Mouse (Mus musculus): ENCODE results near the gene Dennd4b.
"Not testable (repeated sequence)": the region's sequence is repeated elsewhere in the genome, so short reads cannot be mapped to it uniquely, and the experiment has no call there.

Dennd4b gene

GRCm38 (mm10) chr3:90280708-90281107, 15.7 kb downstream of the Dennd4b start:
- no peak for DNase-seq

DNA sequence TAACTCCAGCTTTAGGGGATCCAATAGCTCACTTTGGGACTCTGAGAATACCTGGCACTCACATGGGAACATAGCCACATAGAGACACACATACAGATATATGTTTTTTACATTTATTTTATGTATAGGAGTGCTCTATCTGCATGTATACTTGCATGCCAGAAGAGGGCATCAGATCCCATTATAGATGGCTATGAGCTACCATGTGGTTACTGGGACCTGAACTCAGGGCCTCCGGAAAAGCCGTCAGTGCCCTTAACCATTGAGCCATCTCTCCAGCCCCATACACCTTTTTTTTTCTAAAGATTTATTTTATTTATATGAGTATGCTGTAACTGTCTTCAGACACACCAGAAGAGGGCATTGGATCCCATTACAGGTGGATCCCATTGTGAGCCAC, 19.2 kb downstream of the Dennd4b start:
- no peak for DNase-seq

- not testable (repeated sequence) for DNase-seq
Measured at GRCm38 (mm10) chr3:90289403-90289802, 24.4 kb downstream of the Dennd4b start.

- DNase-seq: no peak
Measured at GRCm38 (mm10) chr3:90290602-90291001, 25.6 kb downstream of the Dennd4b start.

DNA sequence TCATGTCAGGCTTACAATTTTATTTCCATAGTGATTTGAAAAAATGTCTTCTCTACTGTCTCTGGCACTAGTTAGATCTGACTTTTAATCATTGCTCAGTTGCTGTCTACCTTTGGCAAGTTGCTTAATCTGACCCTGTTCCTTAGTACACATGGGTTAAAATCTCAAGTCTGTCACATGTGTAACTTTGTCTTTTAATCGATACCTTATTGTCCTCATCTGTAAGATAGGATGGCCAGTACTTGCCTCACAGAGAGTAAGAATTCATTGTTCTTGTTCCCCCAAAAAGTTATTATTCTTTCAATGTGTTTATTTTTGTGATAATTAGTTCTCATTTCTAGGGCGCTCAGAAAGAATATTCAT, 27.0 kb downstream of the Dennd4b start:
- DNase-seq: no peak

GRCm38 (mm10) chr3:90292345-90293275, 27.6 kb downstream of the Dennd4b start, which contains the start of gene Gatad2b:
Gene Gatad2b, plus strand, starts transcription at chr3:90293178.
- peak; percentile 99 for DNase-seq

GRCm38 (mm10) chr3:90293352-90294063, 28.5 kb downstream of the Dennd4b start:
- DNase-seq: peak; percentile 71

DNA sequence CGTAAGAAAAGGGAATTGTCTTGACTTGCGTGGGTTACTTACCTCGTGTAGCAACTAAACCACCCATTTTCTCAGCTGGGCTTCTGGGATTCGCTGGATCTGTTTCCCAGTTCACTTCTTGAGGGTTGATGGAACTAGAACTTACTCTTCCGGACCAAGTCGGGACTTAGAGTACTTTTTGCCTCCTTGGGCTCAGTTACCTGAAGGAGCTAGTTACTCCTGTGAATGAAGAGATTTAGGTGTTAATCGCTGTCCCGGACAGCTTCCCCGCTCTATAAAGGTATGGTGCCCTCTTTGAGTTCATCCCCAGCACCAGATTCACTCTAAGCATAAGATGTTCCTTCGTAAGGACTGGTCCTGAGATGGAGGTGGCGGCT, 29.1 kb downstream of the Dennd4b start:
- DNase-seq: no peak

DNA sequence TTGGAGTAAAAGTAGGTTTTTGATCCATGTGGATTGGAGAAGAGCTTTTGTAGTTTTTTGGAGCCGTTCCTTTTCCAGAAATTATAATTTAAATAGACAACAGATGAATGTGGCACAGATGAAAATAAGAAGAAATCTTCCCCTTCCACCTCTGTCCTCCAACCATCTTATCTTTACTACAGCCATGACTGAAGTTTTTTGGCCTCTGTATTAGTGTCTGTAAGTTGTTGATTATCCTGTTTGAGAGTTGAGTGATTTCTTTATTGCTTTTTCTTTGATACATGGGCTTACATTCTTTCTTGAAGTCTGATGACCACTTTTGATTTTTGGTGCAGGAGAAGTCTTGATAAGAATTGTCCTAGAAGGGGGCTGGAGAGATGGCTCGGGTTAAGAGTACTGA, 29.7 kb downstream of the Dennd4b start:
- no peak for DNase-seq

- no peak for DNase-seq
Measured at GRCm38 (mm10) chr3:90305801-90306200, 40.8 kb downstream of the Dennd4b start.

DNA sequence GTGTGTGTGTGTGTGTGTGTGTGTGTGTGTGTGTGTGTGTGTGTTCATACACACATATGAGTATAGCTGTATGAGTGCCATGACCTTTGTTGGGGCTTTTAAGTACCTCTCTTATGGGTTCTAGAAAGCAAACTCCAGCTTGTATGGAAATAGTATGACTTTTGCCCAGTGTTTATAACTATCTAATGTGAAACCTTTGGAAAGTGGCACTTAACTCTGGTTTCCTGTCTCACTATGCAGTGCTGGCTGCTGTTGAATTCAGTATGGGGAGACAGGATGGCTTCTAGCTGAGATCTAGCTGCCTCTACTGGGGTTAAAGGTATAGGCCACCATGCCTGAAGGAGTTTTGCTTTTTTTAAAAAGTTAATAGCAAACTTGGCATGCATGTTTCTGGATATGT, 44.6 kb downstream of the Dennd4b start:
- DNase-seq: no peak

GRCm38 (mm10) chr3:90313367-90313766, 48.4 kb downstream of the Dennd4b start:
- DNase-seq: no peak

DNA sequence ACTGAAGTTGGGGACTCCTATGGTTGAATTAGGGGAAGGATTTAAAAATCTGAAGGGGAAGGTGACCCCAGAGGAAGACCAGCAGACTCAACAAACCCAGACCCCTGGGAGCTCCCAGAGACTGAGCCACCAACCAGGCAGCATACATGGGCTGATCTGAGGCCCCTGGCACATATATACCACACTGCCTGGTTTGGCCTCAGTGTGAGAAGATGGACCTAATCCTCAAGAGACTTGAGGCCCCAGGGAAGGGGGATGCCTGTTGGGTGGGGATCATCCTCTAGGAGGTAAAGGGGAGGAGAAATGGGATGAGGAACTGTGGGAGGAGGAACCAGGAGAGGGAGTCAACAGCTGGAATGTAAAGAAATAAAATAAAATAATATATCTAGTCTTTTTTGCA, 49.3 kb downstream of the Dennd4b start:
- DNase-seq: no peak

GRCm38 (mm10) chr3:90322289-90322688, 57.3 kb downstream of the Dennd4b start:
- no peak for DNase-seq

- DNase-seq: peak; percentile 84
Measured at GRCm38 (mm10) chr3:90323119-90323518, 58.1 kb downstream of the Dennd4b start.
